Mouse (Mus musculus) right cerebral cortex, postnatal 14 days (tissue): Measurements from ENCODE around the gene Tgm5.
"Not testable (repeated sequence)": the region's sequence is repeated elsewhere in the genome, so short reads cannot be mapped to it uniquely, and the experiment has no call there.

Experiments
- DNase-seq: peaks from one replicate; pipeline ENCODE4 v3.0.0; 2022

Gene Tgm5

GRCm38 (mm10) chr2:121038851-121039250 lies 46.8 kb downstream of the Tgm5 start:
- not testable (repeated sequence) for DNase-seq

- no peak for DNase-seq
Measured at GRCm38 (mm10) chr2:121036733-121037341, 48.8 kb downstream of the Tgm5 start, which contains the start of gene Epb42. Epb42 (minus strand) TSS chr2:121037072.

DNA sequence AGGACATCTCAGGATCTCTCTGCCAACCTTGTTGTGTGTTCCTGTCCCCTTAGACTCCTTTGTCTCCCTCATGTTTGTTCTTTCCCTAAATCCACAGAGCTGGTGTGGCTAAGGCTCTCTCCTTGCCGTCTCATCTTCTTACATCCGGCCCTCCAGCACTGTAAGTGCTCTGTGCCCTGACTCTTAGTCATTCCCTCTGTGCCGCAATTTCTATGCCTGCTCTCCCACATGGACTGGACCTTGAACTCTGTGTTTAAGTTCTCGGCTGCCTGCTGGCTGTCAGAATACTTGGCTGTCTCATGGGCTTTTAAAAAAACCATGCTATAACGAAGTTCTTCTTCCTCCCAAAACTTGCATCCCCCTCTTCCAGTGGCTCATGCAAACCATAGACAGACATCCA lies 62.7 kb downstream of the Tgm5 start:
- DNase-seq: no peak

DNA sequence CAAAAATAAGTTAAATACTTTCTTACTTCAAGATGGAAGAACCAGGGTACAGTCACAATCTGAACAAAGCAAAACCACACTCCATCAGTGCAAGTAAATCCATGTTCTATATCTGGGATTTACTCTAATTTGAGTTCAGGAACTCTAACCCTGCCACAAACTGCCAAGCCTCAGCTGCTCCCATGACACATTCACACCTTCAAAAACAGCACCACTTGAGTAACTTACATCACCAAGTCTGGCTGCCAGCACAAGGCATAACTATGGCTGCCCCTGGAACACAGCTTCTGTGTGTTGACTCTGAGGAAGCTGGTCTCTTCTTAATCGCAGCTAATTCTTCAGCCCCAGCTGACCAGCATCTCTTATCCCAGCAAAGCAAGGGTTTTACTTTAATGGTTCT lies 68.5 kb downstream of the Tgm5 start:
- no peak for DNase-seq

- no peak for DNase-seq
Measured at GRCm38 (mm10) chr2:121016226-121016625, 69.4 kb downstream of the Tgm5 start.

GRCm38 (mm10) chr2:121015507-121015906 lies 70.1 kb downstream of the Tgm5 start:
- no peak for DNase-seq

- no peak for DNase-seq
Measured at GRCm38 (mm10) chr2:121012676-121013075, 73.0 kb downstream of the Tgm5 start.

DNA sequence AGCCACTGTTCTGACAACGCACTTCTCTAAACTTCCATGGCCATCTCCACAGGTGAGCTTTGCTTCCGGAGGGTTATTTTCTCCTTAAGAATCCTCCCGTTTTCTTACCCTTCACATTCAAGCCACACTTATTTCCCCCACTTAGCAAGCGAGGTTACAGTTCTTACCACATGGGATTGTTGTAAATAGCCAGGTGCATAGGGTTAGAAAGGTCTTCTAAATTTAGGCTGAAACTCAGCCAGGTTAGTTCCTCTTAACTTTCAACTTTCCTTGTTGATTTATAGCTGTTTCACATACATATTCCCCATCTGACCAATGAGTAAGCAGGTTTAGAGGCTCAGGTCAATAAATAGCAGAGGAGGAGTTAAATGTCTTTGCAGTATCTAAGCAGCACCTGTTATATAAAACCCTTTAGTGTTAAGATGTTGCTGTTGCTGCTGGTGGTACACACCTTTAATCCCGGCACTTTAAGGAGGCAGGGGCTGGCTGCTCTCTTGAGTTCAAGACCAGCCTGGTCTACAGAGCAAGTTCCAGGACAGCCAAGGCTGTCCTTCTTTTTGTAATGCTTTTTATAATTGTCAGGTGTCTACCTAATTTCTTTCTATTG lies 76.5 kb downstream of the Tgm5 start:
- DNase-seq: no peak

GRCm38 (mm10) chr2:121008664-121009007 lies 77.0 kb downstream of the Tgm5 start:
- DNase-seq: no peak

GRCm38 (mm10) chr2:121007925-121008663 lies 77.5 kb downstream of the Tgm5 start, which contains the start of gene Ccndbp1:
Ccndbp1 (plus strand) TSS chr2:121008403.
- peak; percentile 79 for DNase-seq

DNA sequence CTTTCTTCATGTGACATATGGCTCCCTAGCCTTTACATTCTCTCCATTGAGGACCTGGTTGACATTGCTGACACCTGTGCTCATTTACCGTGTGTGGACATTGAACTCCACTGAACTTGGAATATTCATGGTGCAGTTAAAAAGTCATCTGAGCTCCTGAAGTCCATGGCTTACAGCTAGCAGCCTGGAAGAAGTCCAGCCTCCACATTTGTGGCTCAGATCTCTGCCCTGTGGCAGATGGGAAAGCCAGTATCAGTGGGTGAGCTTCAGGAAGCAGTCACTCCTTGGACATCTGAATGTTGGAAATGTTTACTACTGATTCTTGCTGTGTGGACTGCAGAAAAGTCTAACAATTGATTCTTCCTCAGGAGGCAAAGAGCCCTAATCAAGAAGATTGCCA lies 78.7 kb downstream of the Tgm5 start:
- no peak for DNase-seq

DNA sequence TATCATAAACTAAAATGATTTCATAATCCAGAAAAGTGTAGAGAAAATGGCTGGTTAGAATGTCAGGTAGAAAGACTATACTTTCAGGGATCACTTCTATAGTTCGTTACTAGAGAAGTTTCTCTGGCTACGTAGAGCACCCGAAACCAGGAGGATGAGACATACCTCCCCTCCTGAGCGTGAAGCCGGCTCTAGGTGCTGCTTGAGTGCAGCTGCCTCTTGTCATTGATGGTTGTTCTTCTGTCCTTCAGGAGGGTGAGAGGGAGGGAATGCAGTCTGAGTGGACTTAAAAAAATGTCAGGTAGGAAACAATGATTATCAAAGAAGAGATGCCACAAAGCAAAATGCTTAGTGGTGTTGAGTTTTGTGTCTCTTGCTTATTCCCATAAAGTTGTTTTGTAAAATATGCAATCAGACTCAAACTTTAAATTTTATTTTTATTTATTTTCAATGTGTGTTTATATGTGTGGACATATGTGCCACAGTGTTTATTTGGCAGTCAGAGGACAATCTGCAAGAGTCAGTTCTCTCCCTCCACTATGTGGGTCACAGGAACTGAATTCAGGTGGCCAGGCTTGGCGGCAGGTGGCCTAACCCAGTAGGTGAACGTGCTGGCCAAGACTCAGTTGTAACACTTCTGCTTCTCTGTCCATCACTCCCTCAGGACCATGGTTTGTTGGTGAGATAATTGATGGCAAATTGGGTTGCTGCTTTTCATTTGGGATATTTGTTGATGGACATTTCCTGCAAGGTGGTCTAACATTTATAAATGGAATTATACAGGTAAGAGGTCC lies 81.4 kb downstream of the Tgm5 start:
- DNase-seq: no peak

GRCm38 (mm10) chr2:121003586-121003985 lies 82.1 kb downstream of the Tgm5 start:
- DNase-seq: no peak

DNA sequence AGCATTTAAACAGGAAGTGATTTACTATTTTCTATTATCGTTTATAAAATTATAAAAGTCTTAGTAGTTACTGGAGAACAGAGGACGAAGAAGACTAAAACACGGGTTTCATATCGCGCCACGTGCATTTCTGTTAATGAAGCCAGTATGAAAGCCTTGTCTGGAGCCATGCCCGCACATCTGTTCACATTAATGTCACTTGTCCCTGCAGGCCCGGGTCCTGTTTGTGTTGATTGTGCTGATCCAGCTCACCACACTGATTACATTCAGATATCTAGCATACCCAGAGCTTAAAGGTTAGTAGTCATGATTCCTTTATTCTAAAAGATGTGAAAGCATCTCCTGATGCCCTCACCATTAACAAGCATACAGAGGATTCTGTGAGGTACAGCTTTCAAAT lies 86.8 kb downstream of the Tgm5 start:
- DNase-seq: no peak

- DNase-seq: not testable (repeated sequence)
Measured at GRCm38 (mm10) chr2:120996607-120997006, 89.0 kb downstream of the Tgm5 start.
